Mouse (Mus musculus) embryo, embryonic 9.5 days (tissue): ENCODE data around the gene Slc16a7.

Experiments used
- DNase-seq: peaks from one replicate; pipeline ENCODE4 v3.0.0-alpha.2; 2017; ENCODE audit errors: extremely low spot score

Slc16a7 gene

GRCm38 (mm10) chr10:125324149-125324834, 65.0 kb downstream of the Slc16a7 start:
- no peak for DNase-seq

DNA sequence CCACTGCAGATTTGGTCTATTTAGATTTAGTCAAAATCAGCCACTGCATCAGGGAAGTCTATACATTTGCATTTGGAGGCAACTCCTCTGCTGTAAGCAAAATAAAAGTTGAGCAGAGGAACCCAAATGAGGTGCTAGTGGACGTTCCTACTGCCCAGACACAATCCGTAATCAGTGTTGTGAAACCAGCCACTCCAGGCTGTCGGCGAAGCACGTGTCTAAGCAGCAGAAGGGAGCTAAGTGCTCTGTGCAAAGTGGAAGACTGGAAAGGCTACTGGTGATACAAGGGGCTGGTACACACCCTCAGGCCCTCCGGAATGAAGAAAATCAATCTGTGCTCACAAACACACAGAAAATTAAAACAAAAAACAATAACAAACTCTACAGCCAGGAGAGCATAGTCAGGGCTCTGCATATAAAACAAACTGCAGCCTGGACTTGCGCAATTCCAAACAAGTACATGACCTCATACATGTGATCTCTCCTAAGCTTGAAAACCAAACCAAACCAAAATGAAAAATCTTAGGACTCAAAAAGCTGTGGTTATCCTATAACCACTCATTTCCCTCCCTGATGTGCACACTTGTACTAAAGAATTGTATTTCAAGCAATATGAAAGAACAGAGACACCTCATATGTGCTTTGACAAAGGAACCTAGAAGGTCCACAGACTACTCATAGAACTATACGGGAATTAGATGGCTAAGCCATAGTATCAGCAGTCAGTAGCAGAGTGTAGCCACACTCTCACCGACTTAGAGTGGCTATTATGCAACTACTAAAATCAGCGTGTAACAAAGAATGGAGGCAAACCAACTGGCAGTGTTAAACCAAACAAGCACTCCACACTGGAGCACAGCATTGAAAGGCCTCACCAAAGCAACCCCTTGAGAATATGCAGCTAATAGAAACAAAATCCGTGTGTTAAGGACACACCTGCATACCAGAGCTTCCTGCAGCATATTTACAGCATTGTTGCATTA, 67.5 kb downstream of the Slc16a7 start:
- DNase-seq, result no peak

DNA sequence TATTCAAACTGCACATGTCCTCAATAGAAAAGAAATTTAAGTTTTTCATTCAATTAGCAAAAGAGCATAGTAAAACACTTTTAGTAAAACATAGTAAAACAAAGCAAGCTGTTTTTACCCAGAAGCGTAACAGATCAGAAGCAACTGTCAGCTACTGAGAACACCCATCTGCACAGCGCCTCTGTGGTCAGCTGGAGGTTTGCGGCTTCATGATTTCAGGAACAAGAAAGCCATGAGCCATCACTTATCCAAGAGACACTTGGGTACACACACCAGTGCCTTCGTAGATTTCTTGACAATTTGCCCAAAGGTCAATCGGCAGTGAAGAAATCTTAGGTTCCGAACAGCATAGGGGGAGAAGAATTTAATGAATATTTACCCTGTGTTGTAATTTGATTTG, 71.9 kb downstream of the Slc16a7 start:
- no peak for DNase-seq

DNA sequence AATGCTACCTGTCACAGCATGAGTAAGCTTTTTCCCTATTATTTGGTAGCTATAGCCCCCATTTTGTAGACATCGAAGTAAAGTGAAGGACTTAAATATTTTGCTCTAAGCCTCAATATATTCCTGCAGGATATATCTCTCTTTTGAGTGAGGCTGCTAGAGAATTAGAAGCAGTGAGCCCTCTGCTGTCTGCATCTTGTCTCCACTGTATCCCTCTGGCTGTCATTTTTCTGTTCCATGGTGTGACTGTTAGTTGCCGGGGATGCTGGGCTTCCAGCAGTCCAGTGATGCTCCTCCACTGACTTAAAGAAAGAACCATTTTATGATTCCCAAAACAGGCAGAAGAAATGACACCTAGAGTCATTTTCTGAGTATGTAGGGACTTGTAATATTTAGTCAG, 78.4 kb downstream of the Slc16a7 start:
- DNase-seq, result no peak

DNA sequence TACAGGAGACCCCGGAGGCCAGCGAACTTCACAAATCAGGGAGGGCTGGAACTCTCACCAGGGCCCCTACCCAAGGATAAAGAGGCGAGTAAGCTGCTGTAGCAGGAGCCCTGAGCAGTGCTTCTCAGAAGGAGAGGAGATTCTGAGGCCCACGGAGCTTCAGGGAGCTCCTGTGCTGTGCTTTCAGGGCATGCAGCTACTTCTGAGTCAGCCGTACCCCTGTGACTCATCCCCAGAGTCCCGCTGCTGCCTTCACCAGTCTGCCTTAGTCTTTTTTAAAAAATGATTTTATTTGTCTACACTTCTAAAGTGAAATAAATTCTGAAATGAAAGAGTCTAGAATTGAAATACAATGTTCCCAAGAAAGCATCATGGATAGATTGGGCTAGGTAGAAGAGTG, 91.2 kb downstream of the Slc16a7 start:
- no peak for DNase-seq

DNA sequence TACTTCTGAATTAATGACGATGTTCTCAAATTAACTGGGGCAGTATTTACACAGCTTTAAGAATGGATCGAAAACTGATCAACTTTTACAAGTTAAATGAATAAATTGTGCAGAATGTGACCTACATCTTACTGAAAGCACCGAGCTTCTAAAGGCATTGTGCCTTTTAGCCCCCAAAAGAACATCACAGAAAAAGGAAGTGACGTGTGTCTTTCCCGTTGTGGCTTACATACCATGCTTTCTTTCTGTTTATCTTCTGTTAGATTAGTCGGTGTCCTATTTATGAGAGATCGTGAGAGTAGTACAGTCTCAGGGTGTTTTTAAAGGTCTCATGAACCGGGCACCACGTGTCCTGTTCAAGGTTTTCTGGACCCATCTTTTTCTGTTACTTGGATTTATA, 98.9 kb downstream of the Slc16a7 start:
- no peak for DNase-seq

DNA sequence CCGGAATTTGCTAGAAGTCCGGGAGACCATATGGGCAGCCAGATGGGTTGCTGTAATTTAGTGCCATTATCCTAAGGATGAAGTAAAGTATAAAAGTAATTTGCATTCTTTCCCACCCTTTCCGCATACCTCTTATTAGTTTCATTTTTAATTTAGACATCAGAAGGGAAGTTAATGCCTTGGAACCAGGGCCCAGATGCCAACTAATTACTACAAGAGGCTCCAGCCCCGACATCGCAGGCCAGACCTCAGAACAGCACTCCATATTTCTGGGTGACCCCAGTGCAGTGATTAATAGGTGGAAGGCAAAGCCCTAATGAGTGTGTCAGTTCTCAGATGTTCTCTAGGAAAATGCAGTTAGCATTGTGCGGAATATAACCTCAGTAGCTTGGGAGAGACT, 100.7 kb downstream of the Slc16a7 start:
- DNase-seq, result no peak

DNA sequence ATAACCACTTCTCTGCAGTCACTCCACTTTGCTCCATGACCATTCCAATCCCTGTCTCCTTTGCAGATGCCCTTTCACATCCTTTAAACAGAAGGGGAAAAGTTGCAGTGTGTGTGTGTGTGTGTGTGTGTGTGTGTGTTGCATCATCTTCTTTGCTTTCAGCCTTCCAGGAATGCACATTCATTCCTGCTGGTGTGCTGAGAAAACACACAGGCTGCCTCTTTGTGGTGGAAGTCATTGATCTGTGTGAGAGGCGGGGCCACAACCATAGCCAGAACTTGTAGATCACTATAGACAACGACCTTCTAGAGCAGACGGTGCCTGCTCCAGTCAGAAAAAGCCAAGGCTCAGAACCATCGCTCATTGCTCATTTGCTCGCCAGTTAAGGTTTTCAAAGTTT, 103.9 kb downstream of the Slc16a7 start:
- no peak for DNase-seq

- no peak for DNase-seq
Observed at GRCm38 (mm10) chr10:125275149-125275848, 114.0 kb downstream of the Slc16a7 start.

DNA sequence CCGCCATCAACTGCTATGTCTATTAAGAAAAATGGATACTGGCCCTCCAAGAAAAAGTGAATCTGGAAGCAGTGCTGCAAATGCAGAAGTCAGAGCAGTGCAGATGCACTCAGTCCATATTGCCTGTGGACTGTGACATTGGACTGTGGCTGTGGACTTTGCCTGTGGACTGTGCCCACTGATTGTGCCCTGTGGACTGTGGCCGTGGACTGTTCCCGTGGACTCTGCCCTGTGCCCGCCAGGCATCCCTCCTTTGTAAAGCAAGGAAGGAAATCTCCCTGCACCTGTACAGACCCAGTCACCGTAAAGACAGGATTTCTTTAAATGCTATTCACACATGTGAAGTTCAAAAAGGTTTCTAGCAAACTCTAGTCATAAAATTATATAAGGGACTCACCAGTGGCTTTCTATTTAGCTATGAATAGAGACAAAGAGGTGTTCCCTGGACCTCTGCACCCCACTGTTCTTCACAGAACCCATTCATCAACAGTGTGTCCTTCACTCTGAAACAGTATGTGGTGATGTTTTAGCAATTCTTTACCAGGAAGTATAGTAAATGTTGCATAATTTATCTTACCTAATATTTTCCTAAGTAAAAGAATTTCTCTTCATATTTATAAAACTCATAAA, 114.6 kb downstream of the Slc16a7 start:
- no peak for DNase-seq

- DNase-seq, result no peak
Observed at GRCm38 (mm10) chr10:125273759-125274158, 115.5 kb downstream of the Slc16a7 start.

DNA sequence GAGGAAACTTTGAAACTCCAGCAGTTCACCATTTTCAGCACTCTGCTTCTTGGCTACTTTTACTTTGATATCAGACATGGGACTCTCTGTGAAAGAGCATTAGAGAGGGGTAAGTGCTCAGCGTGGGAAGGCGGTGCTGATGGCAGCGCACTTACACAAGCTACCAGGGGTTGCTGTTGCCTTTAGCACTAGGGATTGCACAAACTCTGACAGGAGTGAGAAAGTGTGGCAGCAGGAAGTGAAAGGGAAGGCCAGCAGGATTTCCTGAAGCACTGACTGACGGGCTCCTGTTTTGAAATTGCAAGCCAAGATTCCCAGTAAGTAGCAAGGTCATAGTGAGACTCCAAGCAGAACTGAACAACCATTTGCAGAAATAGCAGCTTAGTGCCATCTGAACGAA, 117.8 kb downstream of the Slc16a7 start:
- DNase-seq, result no peak

GRCm38 (mm10) chr10:125270266-125270665, 119.0 kb downstream of the Slc16a7 start:
- DNase-seq, result no peak

DNA sequence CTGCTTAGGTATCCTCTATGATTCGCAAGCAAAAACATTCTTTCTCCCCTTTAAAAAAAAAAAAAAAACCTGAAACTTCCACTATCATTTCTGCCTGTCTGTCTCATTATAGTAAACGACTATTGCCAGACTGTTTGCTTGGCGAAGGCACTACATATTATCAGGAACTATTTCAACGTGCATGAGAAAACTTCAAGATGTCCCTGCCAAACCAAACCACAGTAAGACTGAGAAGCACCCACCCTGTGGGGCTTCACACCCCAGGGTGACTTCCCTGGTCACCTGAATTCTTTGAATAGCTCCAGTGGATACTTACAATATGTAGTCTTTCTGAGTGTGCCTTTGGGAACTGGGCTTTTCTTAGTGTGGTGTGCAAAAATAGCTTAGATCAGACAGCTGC, 122.9 kb downstream of the Slc16a7 start:
- DNase-seq, result no peak

DNA sequence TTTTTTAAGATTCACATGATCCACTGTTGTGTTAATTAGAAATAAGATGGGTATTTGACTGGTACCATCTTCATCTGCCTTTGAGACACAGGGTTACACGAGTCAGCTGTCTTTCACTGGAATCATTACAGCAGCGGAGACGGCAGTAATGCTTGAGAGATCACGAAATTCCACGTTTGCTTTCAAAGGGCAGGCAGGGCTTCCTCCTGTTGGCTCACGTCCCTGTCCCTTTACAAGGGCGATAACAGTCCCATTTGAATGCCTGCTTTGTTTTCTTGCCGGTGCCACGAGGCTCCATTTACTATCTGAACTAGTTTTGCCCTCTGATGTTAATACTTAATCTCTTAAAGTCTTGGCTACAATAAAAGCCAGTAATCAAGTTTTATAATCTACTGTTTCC, 123.4 kb downstream of the Slc16a7 start:
- DNase-seq, result no peak

DNA sequence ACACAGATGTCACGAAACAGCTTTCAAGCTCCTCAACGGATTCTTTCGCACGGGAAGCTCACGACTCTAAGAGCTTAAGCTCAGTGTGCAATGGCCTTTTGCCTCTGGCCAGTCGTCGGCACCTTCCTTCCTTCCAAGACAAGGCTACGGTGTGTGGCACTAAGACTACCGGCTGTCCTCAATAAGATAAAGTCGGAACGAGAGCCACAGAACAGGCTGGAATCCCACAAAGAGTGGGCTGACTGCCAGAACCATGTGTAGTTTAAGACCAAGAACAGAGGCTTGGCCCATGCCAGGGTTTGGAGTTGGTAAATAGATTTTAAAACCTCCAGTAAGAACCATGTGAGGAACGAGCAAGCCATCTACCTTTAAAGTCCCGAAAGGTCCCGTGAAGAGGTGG, 123.8 kb downstream of the Slc16a7 start:
- no peak for DNase-seq

GRCm38 (mm10) chr10:125264938-125265337, 124.3 kb downstream of the Slc16a7 start:
- DNase-seq, result peak; percentile 43

GRCm38 (mm10) chr10:125255904-125256303, 133.4 kb downstream of the Slc16a7 start:
- no peak for DNase-seq

DNA sequence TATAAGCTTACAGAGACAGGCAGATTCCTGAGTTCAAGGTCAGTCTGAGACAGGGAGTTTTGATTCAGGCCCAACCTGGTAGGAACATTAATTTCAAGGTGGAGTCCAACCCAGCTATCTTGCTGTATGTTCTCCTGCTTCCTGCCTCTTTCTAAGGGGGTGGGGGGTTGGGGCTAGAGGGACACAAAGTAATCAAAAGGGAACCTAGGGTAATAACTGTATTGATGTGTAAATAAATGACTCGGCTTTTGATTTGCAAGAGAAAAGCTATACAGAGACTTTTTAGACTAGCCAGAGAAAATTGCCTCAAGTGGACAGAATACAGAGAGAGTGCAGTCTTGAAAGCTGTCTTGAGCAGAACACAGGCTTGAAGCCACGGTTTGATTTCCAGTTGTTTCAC, 174.7 kb downstream of the Slc16a7 start:
- DNase-seq, result no peak

GRCm38 (mm10) chr10:125213805-125214204, 175.5 kb downstream of the Slc16a7 start:
- DNase-seq, result no peak

DNA sequence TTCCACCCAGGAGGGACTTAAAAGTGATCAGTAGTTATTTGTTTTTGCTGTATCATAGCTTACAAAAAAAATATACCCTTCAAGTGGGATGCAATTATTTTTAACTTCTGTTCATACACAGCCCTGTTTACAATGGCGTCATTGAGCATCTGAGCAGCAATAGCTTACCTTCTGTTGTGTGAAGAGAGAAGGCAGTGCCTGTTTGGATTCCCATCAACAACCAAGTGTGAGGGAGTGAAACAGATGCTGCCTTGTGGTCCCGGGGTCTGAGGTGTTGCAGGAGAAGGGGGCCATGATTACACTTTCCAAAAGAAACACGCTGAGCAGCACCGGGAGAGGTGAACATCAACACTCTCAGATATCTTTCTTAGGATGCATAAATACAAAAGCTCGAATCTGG, 201.7 kb downstream of the Slc16a7 start:
- DNase-seq, result no peak

DNA sequence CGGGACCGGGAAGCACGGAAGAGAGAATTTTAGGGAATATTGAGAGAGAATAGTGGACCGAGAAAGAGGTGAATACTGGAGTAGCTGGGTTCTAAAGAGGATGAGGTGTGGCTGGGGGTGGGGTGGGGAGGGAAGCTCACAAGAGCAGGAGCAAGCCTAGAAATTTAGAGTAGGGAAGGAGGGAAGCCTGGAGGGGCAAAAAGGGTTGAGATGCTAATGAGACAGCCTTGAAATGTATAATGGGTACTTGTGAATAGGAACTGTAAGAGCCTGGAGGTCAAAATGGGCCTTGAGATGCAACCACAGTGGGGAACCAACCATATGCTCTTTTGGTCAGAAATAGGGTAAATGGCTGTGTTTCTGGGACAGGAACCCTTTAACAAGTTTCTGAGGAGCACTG, 203.9 kb downstream of the Slc16a7 start:
- DNase-seq, result no peak
